Mouse (Mus musculus) hindbrain, embryonic 12.5 days (tissue): ENCODE results near the gene Cdk5rap3. TPM values are rescaled to one million over a fixed set of nuclear protein-coding genes. Genes with fewer than 3 reads are reported as not detected.

ENCODE experiments used
- ATAC-seq: fragments of 200-750 bp; cut with Nextera tagmentation; 2 replicates; pipeline ENCODE4 v1.8.0; 2017; ENCODE audit warnings: moderate TSS enrichment; ENCODE audit not compliant: low FRiP score
- H3K27ac ChIP-seq: fragments of 300-500 bp; sonication (generic); 2 replicates; pipeline ENCODE4 v1.5.1; 2016; ENCODE audit warnings: mild to moderate bottlenecking
- H3K27me3 ChIP-seq: fragments of 300-500 bp; sonication (generic); 2 replicates; pipeline ENCODE4 v1.6.1; 2016; ENCODE audit warnings: mild to moderate bottlenecking
- H3K36me3 ChIP-seq: fragments of 300-500 bp; sonication (generic); 2 replicates; pipeline ENCODE4 v1.6.1; 2016; ENCODE audit warnings: mild to moderate bottlenecking
- H3K4me1 ChIP-seq: fragments of 300-500 bp; sonication (generic); 2 replicates; pipeline ENCODE4 v1.6.1; 2016
- H3K4me2 ChIP-seq: fragments of 300-500 bp; sonication (generic); replicated peaks from 2 replicates; pipeline ENCODE4 v1.6.1; 2016; ENCODE audit warnings: mild to moderate bottlenecking
- H3K4me3 ChIP-seq: fragments of 300-500 bp; sonication (generic); 2 replicates; pipeline ENCODE4 v1.5.1; 2016; ENCODE audit warnings: mild to moderate bottlenecking
- H3K9ac ChIP-seq: fragments of 300-500 bp; sonication (generic); 2 replicates; pipeline ENCODE4 v1.6.1; 2016; ENCODE audit warnings: mild to moderate bottlenecking, moderate library complexity
- H3K9me3 ChIP-seq: fragments of 300-500 bp; sonication (generic); replicated peaks from 2 replicates; pipeline ENCODE4 v1.6.1; 2016; ENCODE audit warnings: mild to moderate bottlenecking
- WGBS: fragments of 180-500 bp; shearing (Covaris S2); methylation state at CpG from one replicate; pipeline ENCODE4 v1.1.7; 2016; 5-methylcytosine and 5-hydroxymethylcytosine counted together
- polyA plus RNA-seq: library from polyadenylated mRNA; unstranded; fragments of >200 nt; fragmentation: Nextera tagmentation; extraction: Ambion mirVana; gene quantifications from 2 replicates; pipeline ENCODE4 v1.2.1, GENCODE M21; 2016

Cdk5rap3 gene
- polyA plus RNA-seq, 1 experiment from 2014 or later, result 98.9 TPM

- WGBS, result 16% methylated on average over 13 of the region's 13 CpGs
- peaks cover 27% of the 10 kb centered on the region for H3K27me3 ChIP-seq
- ATAC-seq, result no peak
- H3K36me3 ChIP-seq, result no peaks in the 10 kb centered on the region
- H3K9me3 ChIP-seq, result no peaks in the 10 kb centered on the region
- no peak overlapping the region for H3K27ac ChIP-seq
- no peak overlapping the region for H3K4me3 ChIP-seq
- no peak overlapping the region for H3K9ac ChIP-seq
- H3K4me2 ChIP-seq, result no peak overlapping the region
- H3K4me1 ChIP-seq, result peaks cover 11% of the 10 kb centered on the region; the same call in 1 of the 2 replicates
Observed at GRCm38 (mm10) chr11:96929096-96929765, 12.9 kb upstream of the Cdk5rap3 start.

- no peaks in the 10 kb centered on the region for H3K9me3 ChIP-seq
- H3K9ac ChIP-seq, result no peak overlapping the region
- H3K27me3 ChIP-seq, result peaks cover 27% of the 10 kb centered on the region
- H3K4me2 ChIP-seq, result no peak overlapping the region
- peaks cover 11% of the 10 kb centered on the region; the same call in 1 of the 2 replicates for H3K4me1 ChIP-seq
- no peak for ATAC-seq
- H3K4me3 ChIP-seq, result no peak overlapping the region
- no peaks in the 10 kb centered on the region for H3K36me3 ChIP-seq
- 6% methylated on average over 5 of the region's 5 CpGs for WGBS
- no peak overlapping the region for H3K27ac ChIP-seq
Observed at GRCm38 (mm10) chr11:96928691-96929090, 12.4 kb upstream of the Cdk5rap3 start.

- Histone ChIP-seq H3K27ac (no peak within 1 kb of the TSS), H3K36me3 (no peaks in the 10 kb centered on the region), H3K9me3 (no peaks in the 10 kb centered on the region), H3K9ac (no peak within 1 kb of the TSS), H3K4me2 (no peak within 1 kb of the TSS), H3K4me1 (peaks cover 11% of the 10 kb centered on the region; the same call in 1 of the 2 replicates), H3K27me3 (peaks cover 27% of the 10 kb centered on the region), H3K4me3 (no peak within 1 kb of the TSS)
- 75% methylated on average over 2 of the region's 2 CpGs for WGBS
- no peak for ATAC-seq
Observed at GRCm38 (mm10) chr11:96928088-96928487, 11.8 kb upstream of the Cdk5rap3 start, which contains the start of gene Prr15l. TSS of gene Prr15l (plus strand) at chr11:96928104.

GRCm38 (mm10) chr11:96926587-96926986 lies 10.3 kb upstream of the Cdk5rap3 start:
- Histone ChIP-seq H3K27ac (no peak overlapping the region), H3K4me1 (peaks cover 11% of the 10 kb centered on the region; the same call in 1 of the 2 replicates), H3K36me3 (no peaks in the 10 kb centered on the region), H3K9me3 (no peaks in the 10 kb centered on the region), H3K9ac (no peak overlapping the region), H3K27me3 (peaks cover 27% of the 10 kb centered on the region), H3K4me2 (no peak overlapping the region), H3K4me3 (no peak overlapping the region)
- ATAC-seq, result no peak
- 84% methylated on average over 5 of the region's 5 CpGs for WGBS

GRCm38 (mm10) chr11:96925469-96926148 lies 9.3 kb upstream of the Cdk5rap3 start:
- H3K4me3 ChIP-seq, result no peak overlapping the region
- H3K9ac ChIP-seq, result no peak overlapping the region
- peaks cover 27% of the 10 kb centered on the region for H3K27me3 ChIP-seq
- ATAC-seq, result no peak
- peaks cover 11% of the 10 kb centered on the region; the same call in 1 of the 2 replicates for H3K4me1 ChIP-seq
- H3K27ac ChIP-seq, result no peak overlapping the region
- H3K36me3 ChIP-seq, result no peaks in the 10 kb centered on the region
- no peaks in the 10 kb centered on the region for H3K9me3 ChIP-seq
- no peak overlapping the region for H3K4me2 ChIP-seq
- 83% methylated on average over 12 of the region's 12 CpGs for WGBS

GRCm38 (mm10) chr11:96924861-96925260 lies 8.6 kb upstream of the Cdk5rap3 start:
- no peaks in the 10 kb centered on the region for H3K9me3 ChIP-seq
- H3K36me3 ChIP-seq, result no peaks in the 10 kb centered on the region
- H3K4me2 ChIP-seq, result no peak overlapping the region
- H3K27ac ChIP-seq, result no peak overlapping the region
- no peak for ATAC-seq
- 84% methylated on average over 11 of the region's 11 CpGs for whole genome bisulfite sequencing
- H3K4me3 ChIP-seq, result no peak overlapping the region
- H3K27me3 ChIP-seq, result peaks cover 26% of the 10 kb centered on the region
- H3K9ac ChIP-seq, result no peak overlapping the region
- H3K4me1 ChIP-seq, result peaks cover 11% of the 10 kb centered on the region; the same call in 1 of the 2 replicates

GRCm38 (mm10) chr11:96919003-96919402 lies 2.7 kb upstream of the Cdk5rap3 start:
- Histone ChIP-seq H3K4me3 (no peak overlapping the region), H3K27me3 (0 out of 2 replicates have a peak, but pooled peaks cover 5% of the 10 kb centered on the region), H3K4me2 (no peak overlapping the region), H3K27ac (no peak overlapping the region), H3K9me3 (no peaks in the 10 kb centered on the region), H3K9ac (no peak overlapping the region), H3K4me1 (peaks cover 14% of the 10 kb centered on the region), H3K36me3 (no peaks in the 10 kb centered on the region)
- WGBS, result 66% methylated on average over 6 of the region's 6 CpGs
- no peak for ATAC-seq

GRCm38 (mm10) chr11:96917415-96917814 lies 1.1 kb upstream of the Cdk5rap3 start:
- H3K4me2 ChIP-seq, result no peak overlapping the region
- H3K27ac ChIP-seq, result no peak overlapping the region
- H3K4me3 ChIP-seq, result no peak overlapping the region
- 0 out of 2 replicates have a peak, but pooled peaks cover 5% of the 10 kb centered on the region for H3K27me3 ChIP-seq
- H3K9ac ChIP-seq, result no peak overlapping the region
- H3K4me1 ChIP-seq, result peaks cover 14% of the 10 kb centered on the region
- WGBS, result 89% methylated on average over 6 of the region's 6 CpGs
- H3K9me3 ChIP-seq, result no peaks in the 10 kb centered on the region
- 0 out of 2 replicates have a peak, but pooled peaks cover 8% of the 10 kb centered on the region for H3K36me3 ChIP-seq
- no peak for ATAC-seq

- Histone ChIP-seq H3K4me3 (peak overlapping the region; percentile 87; the same call in 1 of the 2 replicates), H3K36me3 (peaks cover 13% of the 10 kb centered on the region; the same call in 1 of the 2 replicates), H3K4me1 (peaks cover 14% of the 10 kb centered on the region), H3K27ac (no peak overlapping the region), H3K9ac (no peak overlapping the region), H3K9me3 (no peaks in the 10 kb centered on the region), H3K27me3 (0 out of 2 replicates have a peak, but pooled peaks cover 5% of the 10 kb centered on the region), H3K4me2 (peak overlapping the region; percentile 41)
- ATAC-seq, result no peak; the same call in 1 of the 2 replicates
- 29% methylated on average over 12 of the region's 13 CpGs for WGBS
Observed at GRCm38 (mm10) chr11:96916885-96917396, 645 bp upstream of the Cdk5rap3 start.

GRCm38 (mm10) chr11:96912682-96913081 lies 3.6 kb downstream of the Cdk5rap3 start:
- Histone ChIP-seq H3K4me3 (no peak overlapping the region), H3K27me3 (0 out of 2 replicates have a peak, but pooled peaks cover 4% of the 10 kb centered on the region), H3K27ac (no peak overlapping the region), H3K36me3 (peaks cover 37% of the 10 kb centered on the region), H3K9me3 (no peaks in the 10 kb centered on the region), H3K4me2 (no peak overlapping the region), H3K9ac (no peak overlapping the region), H3K4me1 (peaks cover 36% of the 10 kb centered on the region)
- ATAC-seq, result no peak
- 90% methylated on average over 11 of the region's 11 CpGs for WGBS

- peak; percentile 48 for ATAC-seq
- Histone ChIP-seq H3K9ac (no peak overlapping the region), H3K4me3 (no peak overlapping the region), H3K4me2 (no peak overlapping the region), H3K9me3 (no peaks in the 10 kb centered on the region), H3K4me1 (peaks cover 52% of the 10 kb centered on the region), H3K27ac (peak overlapping the region; percentile 93; the same call in 1 of the 2 replicates), H3K27me3 (no peaks in the 10 kb centered on the region), H3K36me3 (peaks cover 40% of the 10 kb centered on the region)
- 21% methylated on average over 7 of the region's 7 CpGs for WGBS
Observed at GRCm38 (mm10) chr11:96910003-96910402, 6.3 kb downstream of the Cdk5rap3 start.

GRCm38 (mm10) chr11:96908594-96908993 lies 7.7 kb downstream of the Cdk5rap3 start:
- no peak for ATAC-seq
- H3K4me1 ChIP-seq, result peaks cover 58% of the 10 kb centered on the region
- H3K4me2 ChIP-seq, result no peak overlapping the region
- no peaks in the 10 kb centered on the region for H3K27me3 ChIP-seq
- no peaks in the 10 kb centered on the region for H3K9me3 ChIP-seq
- H3K4me3 ChIP-seq, result no peak overlapping the region
- peaks cover 40% of the 10 kb centered on the region for H3K36me3 ChIP-seq
- H3K27ac ChIP-seq, result peak overlapping the region; percentile 93
- WGBS, result 80% methylated on average over 12 of the region's 12 CpGs
- peak overlapping the region; percentile 47; the same call in 1 of the 2 replicates for H3K9ac ChIP-seq
